Mouse (Mus musculus) neutrophil, adult 5-6 weeks (primary cell): ENCODE data around the gene Abl1. TPM values are rescaled to one million over a fixed set of nuclear protein-coding genes. Genes with fewer than 3 reads are reported as not detected.
"Not testable (repeated sequence)": the region's sequence is repeated elsewhere in the genome, so short reads cannot be mapped to it uniquely, and the experiment has no call there.

Source experiments
- ATAC-seq: fragments of 151-379, 151-347 bp; 2 replicates; pipeline ENCODE4 v1.8.0; 2017; ENCODE audit warnings: mild to moderate bottlenecking, moderate TSS enrichment; ENCODE audit not compliant: insufficient number of reproducible peaks, poor library complexity, low FRiP score, severe bottlenecking; ENCODE audit errors: extremely low read depth
- total RNA-seq: library from RNA; stranded (forward); fragments of 200-1000 nt; gene quantifications from 2 replicates; pipeline ENCODE4 v1.2.3, GENCODE M21; 2017

Gene Abl1
- total RNA-seq, 1 experiment from 2014 or later = 29.3 TPM

GRCm38 (mm10) chr2:31681051-31681707, 7.0 kb upstream of the Abl1 start:
- not testable (repeated sequence) for ATAC-seq

- ATAC-seq = no peak
Observed at GRCm38 (mm10) chr2:31681731-31682235, 6.4 kb upstream of the Abl1 start.

GRCm38 (mm10) chr2:31683666-31684065, 4.5 kb upstream of the Abl1 start:
- ATAC-seq = no peak

- ATAC-seq = no peak
Observed at GRCm38 (mm10) chr2:31689045-31689444, 869 bp downstream of the Abl1 start.

- no peak for ATAC-seq
Observed at GRCm38 (mm10) chr2:31690063-31690462, 1.9 kb downstream of the Abl1 start.

- no peak for ATAC-seq
Observed at GRCm38 (mm10) chr2:31698209-31698608, 10.0 kb downstream of the Abl1 start.

GRCm38 (mm10) chr2:31700545-31701446, 12.6 kb downstream of the Abl1 start:
- no peak for ATAC-seq

GRCm38 (mm10) chr2:31703226-31703625, 15.1 kb downstream of the Abl1 start:
- ATAC-seq = no peak

- no peak for ATAC-seq
Observed at GRCm38 (mm10) chr2:31705914-31706313, 17.7 kb downstream of the Abl1 start.

- ATAC-seq = no peak
Observed at GRCm38 (mm10) chr2:31706531-31706930, 18.4 kb downstream of the Abl1 start.

- no peak for ATAC-seq
Observed at GRCm38 (mm10) chr2:31712716-31713115, 24.5 kb downstream of the Abl1 start.

- no peak for ATAC-seq
Observed at GRCm38 (mm10) chr2:31713813-31714212, 25.6 kb downstream of the Abl1 start.

- ATAC-seq = no peak
Observed at GRCm38 (mm10) chr2:31714780-31715179, 26.6 kb downstream of the Abl1 start.

- ATAC-seq = no peak
Observed at GRCm38 (mm10) chr2:31715985-31716384, 27.8 kb downstream of the Abl1 start.

GRCm38 (mm10) chr2:31719202-31719880, 31.2 kb downstream of the Abl1 start:
- ATAC-seq = no peak

- no peak for ATAC-seq
Observed at GRCm38 (mm10) chr2:31719944-31720343, 31.8 kb downstream of the Abl1 start.

- ATAC-seq = no peak
Observed at GRCm38 (mm10) chr2:31720783-31721182, 32.6 kb downstream of the Abl1 start.

GRCm38 (mm10) chr2:31724730-31725490, 36.7 kb downstream of the Abl1 start:
- ATAC-seq = no peak
